9 mouse cellular contexts compared by ENCODE assay signal in genomic region chr16:38602989-38603804, GRCm38 (mm10). TPM values are rescaled to one million over a fixed set of nuclear protein-coding genes. Genes with fewer than 3 reads are reported as not detected.
DNase-seq lines count a peak whose midpoint lies in the region; ATAC-seq and TF ChIP-seq lines count a peak whose summit lies in the region.
"Had no signal": no experiment of that assay in that cellular context is flagged by ENCODE, and none has a peak within 500 bp of the region (broad histone marks: within the 10 kb centered on the region; RNA-seq: fewer than 3 reads in every experiment).

No protein-coding gene starts in this region.

- no peaks in the 10 kb centered on the region for H3K9me3 ChIP-seq in forebrain, embryonic 13.5 days (replicated peaks)
- no peaks in the 10 kb centered on the region for H3K9me3 ChIP-seq in forebrain, embryonic 12.5 days
- H3K9me3 ChIP-seq in midbrain, postnatal 0 days (ENCODE audit: low read length) = no peaks in the 10 kb centered on the region

- no peak overlapping the region for H3K27ac ChIP-seq in forebrain, embryonic 13.5 days
- H3K27ac ChIP-seq in forebrain, embryonic 12.5 days = no peak overlapping the region
- H3K27ac ChIP-seq in layer of hippocampus, adult 2 months = peak overlapping the region; percentile 84
- H3K27ac ChIP-seq in midbrain, postnatal 0 days (ENCODE audit: low read depth, low read length) = no peak overlapping the region

- ATAC-seq in forebrain, embryonic 13.5 days = peak; percentile 38; the same call in 1 of the 2 replicates
- ATAC-seq in forebrain, embryonic 12.5 days (ENCODE audit: low FRiP score) = no peak
- ATAC-seq in midbrain, postnatal 0 days (ENCODE audit: low FRiP score) = peak; percentile 76

- H3K27me3 ChIP-seq in forebrain, embryonic 13.5 days = no peaks in the 10 kb centered on the region
- no peaks in the 10 kb centered on the region for H3K27me3 ChIP-seq in forebrain, embryonic 12.5 days
- H3K27me3 ChIP-seq in midbrain, postnatal 0 days (ENCODE audit: insufficient read depth, low read length) = no peaks in the 10 kb centered on the region

- H3K4me2 ChIP-seq in forebrain, embryonic 13.5 days = no peak overlapping the region
- no peak overlapping the region for H3K4me2 ChIP-seq in forebrain, embryonic 12.5 days
- no peak overlapping the region for H3K4me2 ChIP-seq in midbrain, postnatal 0 days (ENCODE audit: low read depth, low read length, poor library complexity, severe bottlenecking)

- H3K9ac ChIP-seq in forebrain, embryonic 13.5 days = no peak overlapping the region
- H3K9ac ChIP-seq in forebrain, embryonic 12.5 days = no peak overlapping the region
- H3K9ac ChIP-seq in midbrain, postnatal 0 days (replicated peaks; ENCODE audit: low read length, poor library complexity, severe bottlenecking) = no peak overlapping the region

- no peaks in the 10 kb centered on the region for H3K4me1 ChIP-seq in forebrain, embryonic 13.5 days
- no peaks in the 10 kb centered on the region for H3K4me1 ChIP-seq in forebrain, embryonic 12.5 days
- H3K4me1 ChIP-seq in midbrain, postnatal 0 days (ENCODE audit: insufficient read depth, low read length) = no peaks in the 10 kb centered on the region

- peak; percentile 18 for DNase-seq in thymus, postnatal 14 days
- no peak for DNase-seq in thymus, postnatal 4 days
- peak; percentile 28 to 43 for DNase-seq in gastrocnemius, adult 8-10 months (ENCODE audit: low spot score in 2 of 2)
- DNase-seq in layer of hippocampus, adult 2 months (ENCODE audit: low spot score in 2 of 2) = peak; percentile 41 to 48
- peak; percentile 69 for DNase-seq in midbrain, postnatal 0 days (ENCODE audit: low spot score)
- DNase-seq in B cell, adult 2 months = no peak

- no peak for TF ChIP-seq CTCF in layer of hippocampus, adult 2 months (conservative IDR thresholded peaks at IDR 0.05)
- TF ChIP-seq CTCF in midbrain, postnatal 0 days (IDR thresholded peaks at IDR 0.05) = no peak

- no peaks in the 10 kb centered on the region for H3K36me3 ChIP-seq in forebrain, embryonic 13.5 days (ENCODE audit: poor library complexity, severe bottlenecking)
- H3K36me3 ChIP-seq in forebrain, embryonic 12.5 days (replicated peaks) = no peaks in the 10 kb centered on the region
- H3K36me3 ChIP-seq in midbrain, postnatal 0 days (ENCODE audit: insufficient read depth, low read length) = no peaks in the 10 kb centered on the region

- WGBS in forebrain, embryonic 13.5 days = 49% methylated on average over 11 of the region's 11 CpGs
- whole genome bisulfite sequencing in forebrain, embryonic 12.5 days = 56% methylated on average over 11 of the region's 11 CpGs
- WGBS in midbrain, postnatal 0 days = 40% methylated on average over 11 of the region's 11 CpGs

- no peak overlapping the region for H3K4me3 ChIP-seq in forebrain, embryonic 13.5 days
- no peak overlapping the region for H3K4me3 ChIP-seq in forebrain, embryonic 12.5 days (replicated peaks)
- peak overlapping the region; percentile 31 for H3K4me3 ChIP-seq in layer of hippocampus, adult 2 months
- no peak overlapping the region for H3K4me3 ChIP-seq in midbrain, postnatal 0 days (ENCODE audit: low read depth, low read length)
- H3K4me3 ChIP-seq: erythroblast, embryonic 14.5 days had no signal

RNA-seq across cellular contexts. Expression of gene Tmem39a, which starts 44.7 kb away (rescaled TPM):
- 42.9 and 57.3 TPM in 2 replicates for polyA plus RNA-seq in forebrain, embryonic 13.5 days (2015; fragmentation: Nextera tagmentation; extraction: Ambion mirVana)
- 57.4 and 70.5 TPM in 2 replicates for polyA plus RNA-seq in forebrain, embryonic 12.5 days (2016; fragmentation: Nextera tagmentation; extraction: Ambion mirVana)
- total RNA-seq in gastrocnemius, adult 8-10 months (2022) = 10 to 100 TPM; 14.0 to 19.3 (median 15.5) TPM
- total RNA-seq in layer of hippocampus, adult 2 months (2021) = 10 to 100 TPM; 20.4 to 23.2 TPM
- 15.1 and 25.5 TPM in 2 replicates for total RNA-seq in midbrain, postnatal 0 days (2014; rRNA removed)
- 13.2 and 15.1 TPM in 2 replicates for polyA plus RNA-seq in midbrain, postnatal 0 days (2015; fragmentation: Nextera tagmentation; extraction: Ambion mirVana)

RNA-seq across cellular contexts. Expression of gene Poglut1, which starts 53.1 kb away (rescaled TPM):
- 63.0 and 74.8 TPM in 2 replicates for polyA plus RNA-seq in forebrain, embryonic 13.5 days (2015; fragmentation: Nextera tagmentation; extraction: Ambion mirVana)
- 72.7 and 78.4 TPM in 2 replicates for polyA plus RNA-seq in forebrain, embryonic 12.5 days (2016; fragmentation: Nextera tagmentation; extraction: Ambion mirVana)
- total RNA-seq in gastrocnemius, adult 8-10 months (2022) = 10 to 100 TPM in 3 of 4 experiments, 1 to 10 TPM in 1; 8.9 to 11.1 (median 10.5) TPM
- total RNA-seq in layer of hippocampus, adult 2 months (2021) = 10 to 100 TPM; 49.3 to 52.3 TPM
- 39.9 and 41.5 TPM in 2 replicates for total RNA-seq in midbrain, postnatal 0 days (2014; rRNA removed)
- polyA plus RNA-seq in midbrain, postnatal 0 days (2015; fragmentation: Nextera tagmentation; extraction: Ambion mirVana) = 33.1 and 33.3 TPM in 2 replicates

Comparison
In these comparisons a context has a peak if more than half of its experiments do, and no peak if none do; other contexts are left out.
1. DNase-seq: peak in thymus, postnatal 14 days (single experiment), gastrocnemius, adult 8-10 months (2 of 2), layer of hippocampus, adult 2 months (2 of 2) and midbrain, postnatal 0 days (single experiment); none in thymus, postnatal 4 days (single experiment) and B cell, adult 2 months (0 of 2).